ENCODE assay signal across 9 mouse cellular contexts in genomic region chrX:107577501-107577900, GRCm38 (mm10).
DNase-seq lines count a peak whose midpoint lies in the region; ATAC-seq and TF ChIP-seq lines count a peak whose summit lies in the region.
"Had no signal": no experiment of that assay in that cellular context is flagged by ENCODE, and none has a peak within 500 bp of the region (broad histone marks: within the 10 kb centered on the region; RNA-seq: fewer than 3 reads in every experiment).

No protein-coding gene starts in this region.

- 14% methylated on average over 5 of the region's 5 CpGs for WGBS in hindbrain, embryonic 14.5 days
- WGBS in hindbrain, embryonic 16.5 days = 23% methylated on average over 5 of the region's 5 CpGs
- 12% methylated on average over 5 of the region's 5 CpGs for WGBS in limb, embryonic 14.5 days

- no peaks in the 10 kb centered on the region for H3K4me1 ChIP-seq in hindbrain, embryonic 14.5 days (replicated peaks; ENCODE audit: control insufficient read depth, insufficient read depth, low read length)
- no peaks in the 10 kb centered on the region for H3K4me1 ChIP-seq in hindbrain, embryonic 16.5 days (ENCODE audit: control insufficient read depth, insufficient read depth, low read depth, low read length)
- no peaks in the 10 kb centered on the region for H3K4me1 ChIP-seq in limb, embryonic 14.5 days (ENCODE audit: control insufficient read depth, insufficient read depth, low read length)
- H3K4me1 ChIP-seq: megakaryocyte, embryonic 14.5 days had no signal

- no peaks in the 10 kb centered on the region for H3K9me3 ChIP-seq in hindbrain, embryonic 14.5 days (ENCODE audit: control insufficient read depth, low read length)
- H3K9me3 ChIP-seq in hindbrain, embryonic 16.5 days (ENCODE audit: control insufficient read depth, low read length) = no peaks in the 10 kb centered on the region
- H3K9me3 ChIP-seq in limb, embryonic 14.5 days (ENCODE audit: control insufficient read depth, low read length) = no peaks in the 10 kb centered on the region
- H3K9me3 ChIP-seq: megakaryocyte, embryonic 14.5 days had no signal

- H3K27me3 ChIP-seq in hindbrain, embryonic 14.5 days (ENCODE audit: control insufficient read depth, insufficient read depth, low read length) = no peaks in the 10 kb centered on the region
- H3K27me3 ChIP-seq in hindbrain, embryonic 16.5 days (replicated peaks; ENCODE audit: control insufficient read depth, insufficient read depth, low read length) = no peaks in the 10 kb centered on the region
- H3K27me3 ChIP-seq in limb, embryonic 14.5 days (ENCODE audit: control insufficient read depth, insufficient read depth, low read length) = no peaks in the 10 kb centered on the region
- H3K27me3 ChIP-seq: megakaryocyte, embryonic 14.5 days had no signal

- DNase-seq in hindbrain, embryonic 14.5 days (ENCODE audit: low spot score) = peak; percentile 24
- peak; percentile 3 for DNase-seq in ovary, postnatal 36 days (ENCODE audit: low spot score)
- no peak for DNase-seq in ovary, adult 18-20 months (ENCODE audit: low spot score)
- DNase-seq in c-Kit-positive CD71-positive TER-119-positive erythroid progenitor cells, embryonic 14.5 days (ENCODE audit: low spot score) = peak; percentile 1
- peak; percentile 3 for DNase-seq in limb, embryonic 14.5 days (ENCODE audit: low spot score)
- no peak for DNase-seq in spleen, postnatal 4 days (ENCODE audit: low spot score in 2 of 2)
- DNase-seq in cerebellum, adult 11 months = no peak

- no peaks in the 10 kb centered on the region for H3K36me3 ChIP-seq in hindbrain, embryonic 14.5 days (replicated peaks; ENCODE audit: control insufficient read depth, insufficient read depth)
- no peaks in the 10 kb centered on the region for H3K36me3 ChIP-seq in hindbrain, embryonic 16.5 days (ENCODE audit: control insufficient read depth, insufficient read depth, low read length)
- H3K36me3 ChIP-seq in limb, embryonic 14.5 days (ENCODE audit: control insufficient read depth, insufficient read depth, low read length) = no peaks in the 10 kb centered on the region

- H3K4me2 ChIP-seq in hindbrain, embryonic 14.5 days (replicated peaks) = no peak overlapping the region
- H3K4me2 ChIP-seq in hindbrain, embryonic 16.5 days (ENCODE audit: low read length) = no peak overlapping the region
- H3K4me2 ChIP-seq in limb, embryonic 14.5 days (replicated peaks; ENCODE audit: low read depth, low read length, severe bottlenecking) = no peak overlapping the region

- H3K9ac ChIP-seq in hindbrain, embryonic 14.5 days = no peak overlapping the region
- no peak overlapping the region for H3K9ac ChIP-seq in hindbrain, embryonic 16.5 days (ENCODE audit: low read depth, low read length)
- H3K9ac ChIP-seq in limb, embryonic 14.5 days (ENCODE audit: low read depth, low read length, severe bottlenecking) = no peak overlapping the region

- no peak overlapping the region for H3K4me3 ChIP-seq in hindbrain, embryonic 14.5 days (replicated peaks; ENCODE audit: low read length)
- no peak overlapping the region for H3K4me3 ChIP-seq in hindbrain, embryonic 16.5 days (ENCODE audit: low read length)
- H3K4me3 ChIP-seq in limb, embryonic 14.5 days (replicated peaks; ENCODE audit: low read length) = no peak overlapping the region
- H3K4me3 ChIP-seq: megakaryocyte, embryonic 14.5 days had no signal

- no peak for ATAC-seq in hindbrain, embryonic 14.5 days (ENCODE audit: low FRiP score)
- ATAC-seq in hindbrain, embryonic 16.5 days = no peak
- ATAC-seq in limb, embryonic 14.5 days (ENCODE audit: low FRiP score, low read depth) = no peak

- no peak overlapping the region for H3K27ac ChIP-seq in hindbrain, embryonic 14.5 days
- no peak overlapping the region for H3K27ac ChIP-seq in hindbrain, embryonic 16.5 days (ENCODE audit: low read depth, low read length)
- H3K27ac ChIP-seq in limb, embryonic 14.5 days (replicated peaks; ENCODE audit: low read depth, low read length) = no peak overlapping the region

- no peak for TF ChIP-seq POLR2A in limb, embryonic 14.5 days (IDR thresholded peaks at IDR 0.05; ENCODE audit: borderline replicate concordance, extremely low read depth, insufficient read depth, insufficient read length)

Comparison
In these comparisons a context has a peak if more than half of its experiments do, and no peak if none do; other contexts are left out.
1. DNase-seq: peak in hindbrain, embryonic 14.5 days (single experiment), ovary, postnatal 36 days (single experiment), c-Kit-positive CD71-positive TER-119-positive erythroid progenitor cells, embryonic 14.5 days (single experiment) and limb, embryonic 14.5 days (single experiment); none in ovary, adult 18-20 months (single experiment), spleen, postnatal 4 days (0 of 2) and cerebellum, adult 11 months (single experiment).